Mouse (Mus musculus): ENCODE results near the gene Lrrc4b. TPM values are rescaled to one million over a fixed set of nuclear protein-coding genes. Genes with fewer than 3 reads are reported as not detected.

Lrrc4b gene
- polyA plus RNA-seq, 2 experiments, result 1.6 to 15.3 TPM

- DNase-seq (ENCODE audit: low spot score) (no peak), ATAC-seq (ENCODE audit: low FRiP score, low read depth) (no peak)
- H3K27ac ChIP-seq (replicated peaks; ENCODE audit: low read depth, low read length), result no peak overlapping the region
- H3K36me3 ChIP-seq (ENCODE audit: control insufficient read depth, insufficient read depth, low read length), result no peaks in the 10 kb centered on the region
- H3K4me1 ChIP-seq (ENCODE audit: control insufficient read depth, insufficient read depth, low read length), result no peaks in the 10 kb centered on the region
- no peak for TF ChIP-seq POLR2A (IDR thresholded peaks at IDR 0.05; ENCODE audit: borderline replicate concordance, extremely low read depth, insufficient read depth, insufficient read length)
- no peak overlapping the region for H3K9ac ChIP-seq (ENCODE audit: low read depth, low read length, severe bottlenecking)
- H3K9me3 ChIP-seq (ENCODE audit: control insufficient read depth, low read length), result no peaks in the 10 kb centered on the region
- H3K4me3 ChIP-seq (replicated peaks; ENCODE audit: low read length), result no peak overlapping the region
- WGBS, result 82% methylated on average over 4 of the region's 4 CpGs
- no peak overlapping the region for H3K4me2 ChIP-seq (replicated peaks; ENCODE audit: low read depth, low read length, severe bottlenecking)
- no peaks in the 10 kb centered on the region for H3K27me3 ChIP-seq (ENCODE audit: control insufficient read depth, insufficient read depth, low read length)
These were observed 37.0 kb upstream of the Lrrc4b start for GRCm38 (mm10) chr7:44391831-44392230.

GRCm38 (mm10) chr7:44392341-44392740 is 36.5 kb upstream of the Lrrc4b start:
- no peaks in the 10 kb centered on the region for H3K27me3 ChIP-seq (ENCODE audit: control insufficient read depth, insufficient read depth, low read length)
- 86% methylated on average over 14 of the region's 14 CpGs for WGBS
- H3K9ac ChIP-seq (ENCODE audit: low read depth, low read length, severe bottlenecking), result no peak overlapping the region
- ATAC-seq (ENCODE audit: low FRiP score, low read depth) (no peak), DNase-seq (ENCODE audit: low spot score) (no peak)
- TF ChIP-seq POLR2A (IDR thresholded peaks at IDR 0.05; ENCODE audit: borderline replicate concordance, extremely low read depth, insufficient read depth, insufficient read length), result no peak
- no peaks in the 10 kb centered on the region for H3K4me1 ChIP-seq (ENCODE audit: control insufficient read depth, insufficient read depth, low read length)
- no peaks in the 10 kb centered on the region for H3K9me3 ChIP-seq (ENCODE audit: control insufficient read depth, low read length)
- no peaks in the 10 kb centered on the region for H3K36me3 ChIP-seq (ENCODE audit: control insufficient read depth, insufficient read depth, low read length)
- no peak overlapping the region for H3K4me3 ChIP-seq (replicated peaks; ENCODE audit: low read length)
- no peak overlapping the region for H3K27ac ChIP-seq (replicated peaks; ENCODE audit: low read depth, low read length)
- no peak overlapping the region for H3K4me2 ChIP-seq (replicated peaks; ENCODE audit: low read depth, low read length, severe bottlenecking)

- no peak overlapping the region for H3K9ac ChIP-seq (ENCODE audit: low read depth, low read length, severe bottlenecking)
- TF ChIP-seq POLR2A (IDR thresholded peaks at IDR 0.05; ENCODE audit: borderline replicate concordance, extremely low read depth, insufficient read depth, insufficient read length), result no peak
- H3K4me2 ChIP-seq (replicated peaks; ENCODE audit: low read depth, low read length, severe bottlenecking), result no peak overlapping the region
- H3K4me3 ChIP-seq (replicated peaks; ENCODE audit: low read length), result no peak overlapping the region
- 87% methylated on average over 17 of the region's 17 CpGs for WGBS
- H3K9me3 ChIP-seq (ENCODE audit: control insufficient read depth, low read length), result no peaks in the 10 kb centered on the region
- no peaks in the 10 kb centered on the region for H3K4me1 ChIP-seq (ENCODE audit: control insufficient read depth, insufficient read depth, low read length)
- H3K36me3 ChIP-seq (ENCODE audit: control insufficient read depth, insufficient read depth, low read length), result no peaks in the 10 kb centered on the region
- no peaks in the 10 kb centered on the region for H3K27me3 ChIP-seq (ENCODE audit: control insufficient read depth, insufficient read depth, low read length)
- no peak for ATAC-seq (ENCODE audit: low FRiP score, low read depth)
- DNase-seq (ENCODE audit: low spot score), result no peak
- H3K27ac ChIP-seq (replicated peaks; ENCODE audit: low read depth, low read length), result no peak overlapping the region
These were observed 35.5 kb upstream of the Lrrc4b start for GRCm38 (mm10) chr7:44393284-44393683.

- Histone ChIP-seq H3K4me3 (replicated peaks; ENCODE audit: low read length) (no peak overlapping the region), H3K9me3 (ENCODE audit: control insufficient read depth, low read length) (no peaks in the 10 kb centered on the region), H3K36me3 (ENCODE audit: control insufficient read depth, insufficient read depth, low read length) (no peaks in the 10 kb centered on the region), H3K9ac (ENCODE audit: low read depth, low read length, severe bottlenecking) (no peak overlapping the region), H3K4me1 (ENCODE audit: control insufficient read depth, insufficient read depth, low read length) (no peaks in the 10 kb centered on the region), H3K4me2 (replicated peaks; ENCODE audit: low read depth, low read length, severe bottlenecking) (no peak overlapping the region), H3K27ac (replicated peaks; ENCODE audit: low read depth, low read length) (no peak overlapping the region), H3K27me3 (ENCODE audit: control insufficient read depth, insufficient read depth, low read length) (no peaks in the 10 kb centered on the region)
- TF ChIP-seq POLR2A (IDR thresholded peaks at IDR 0.05; ENCODE audit: borderline replicate concordance, extremely low read depth, insufficient read depth, insufficient read length), result no peak
- peak; percentile 12 for DNase-seq (ENCODE audit: low spot score)
- no peak; the same call in 1 of the 2 replicates for ATAC-seq (ENCODE audit: low FRiP score, low read depth)
- WGBS, result 26% methylated on average over 3 of the region's 3 CpGs
These were observed 30.2 kb upstream of the Lrrc4b start for GRCm38 (mm10) chr7:44398570-44398969.

- no peaks in the 10 kb centered on the region for H3K36me3 ChIP-seq (ENCODE audit: control insufficient read depth, insufficient read depth, low read length)
- DNase-seq (ENCODE audit: low spot score) (no peak), ATAC-seq (ENCODE audit: low FRiP score, low read depth) (no peak)
- H3K9me3 ChIP-seq (ENCODE audit: control insufficient read depth, low read length), result no peaks in the 10 kb centered on the region
- H3K4me3 ChIP-seq (replicated peaks; ENCODE audit: low read length), result no peak overlapping the region
- no peaks in the 10 kb centered on the region for H3K4me1 ChIP-seq (ENCODE audit: control insufficient read depth, insufficient read depth, low read length)
- no peaks in the 10 kb centered on the region for H3K27me3 ChIP-seq (ENCODE audit: control insufficient read depth, insufficient read depth, low read length)
- no peak overlapping the region for H3K4me2 ChIP-seq (replicated peaks; ENCODE audit: low read depth, low read length, severe bottlenecking)
- no peak overlapping the region for H3K9ac ChIP-seq (ENCODE audit: low read depth, low read length, severe bottlenecking)
- no peak for TF ChIP-seq POLR2A (IDR thresholded peaks at IDR 0.05; ENCODE audit: borderline replicate concordance, extremely low read depth, insufficient read depth, insufficient read length)
- H3K27ac ChIP-seq (replicated peaks; ENCODE audit: low read depth, low read length), result no peak overlapping the region
- 70% methylated on average over 6 of the region's 6 CpGs for WGBS
These were observed 27.1 kb upstream of the Lrrc4b start for GRCm38 (mm10) chr7:44401673-44402072.
